Mouse (Mus musculus): ENCODE measurements around the gene Ahdc1.

- TF ChIP-seq CTCF (conservative IDR thresholded peaks at IDR 0.05; ENCODE audit: low read length): no peak
- no peak for TF ChIP-seq POU5F1 (IDR thresholded peaks at IDR 0.05; ENCODE audit: borderline replicate concordance, low read length)
These were observed 57.5 kb downstream of the Ahdc1 start for GRCm38 (mm10) chr4:133068400-133069138.

All from E14TG2a.4 (cell line).